Mouse (Mus musculus): ENCODE data around the gene Fat4. TPM values are rescaled to one million over a fixed set of nuclear protein-coding genes. Genes with fewer than 3 reads are reported as not detected.

The Fat4 gene
- 10.6 and 11.8 TPM in 2 replicates for polyA plus RNA-seq (2015; fragmentation: Nextera tagmentation; extraction: Ambion mirVana)

GRCm38 (mm10) chr3:38886890-38887355 is at the start of gene Fat4:
TSS of gene Fat4 (plus strand) at chr3:38886940.
- peak within 1 kb of the TSS; percentile 69 for H3K4me3 ChIP-seq (replicated peaks)
- WGBS: 1% methylated on average over 29 of the region's 29 CpGs
- H3K9me3 ChIP-seq (replicated peaks): no peaks in the 10 kb centered on the region
- H3K4me1 ChIP-seq: peaks cover 42% of the 10 kb centered on the region
- H3K36me3 ChIP-seq: peaks cover 12% of the 10 kb centered on the region
- ATAC-seq (ENCODE audit: low FRiP score): no peak
- peak within 1 kb of the TSS; percentile 87 for H3K4me2 ChIP-seq
- peak within 1 kb of the TSS; percentile 95 for H3K27ac ChIP-seq (replicated peaks)
- peak within 1 kb of the TSS; percentile 90 for H3K9ac ChIP-seq (replicated peaks)
- H3K27me3 ChIP-seq (replicated peaks): no peaks in the 10 kb centered on the region

GRCm38 (mm10) chr3:38839438-38839837 is 47.3 kb upstream of the Fat4 start:
- Histone ChIP-seq H3K27me3 (replicated peaks) (no peaks in the 10 kb centered on the region), H3K4me3 (replicated peaks) (no peak overlapping the region), H3K27ac (replicated peaks) (no peak overlapping the region), H3K36me3 (no peaks in the 10 kb centered on the region), H3K4me1 (no peaks in the 10 kb centered on the region), H3K4me2 (no peak overlapping the region), H3K9ac (replicated peaks) (no peak overlapping the region), H3K9me3 (replicated peaks) (no peaks in the 10 kb centered on the region)
- 88% methylated on average over 2 of the region's 2 CpGs for WGBS
- ATAC-seq (ENCODE audit: low FRiP score): no peak

GRCm38 (mm10) chr3:38843000-38843538 is 43.7 kb upstream of the Fat4 start:
- no peaks in the 10 kb centered on the region for H3K36me3 ChIP-seq
- WGBS: 39% methylated on average over 7 of the region's 7 CpGs
- no peak for ATAC-seq (ENCODE audit: low FRiP score)

GRCm38 (mm10) chr3:38846602-38847382 is 39.9 kb upstream of the Fat4 start:
- no peaks in the 10 kb centered on the region for H3K9me3 ChIP-seq (replicated peaks)
- no peaks in the 10 kb centered on the region for H3K36me3 ChIP-seq
- H3K4me2 ChIP-seq: no peak overlapping the region
- no peak overlapping the region for H3K9ac ChIP-seq (replicated peaks)
- no peak for ATAC-seq (ENCODE audit: low FRiP score)
- H3K4me1 ChIP-seq: no peaks in the 10 kb centered on the region
- WGBS: 57% methylated on average over 11 of the region's 11 CpGs
- no peak overlapping the region for H3K4me3 ChIP-seq (replicated peaks)
- no peaks in the 10 kb centered on the region for H3K27me3 ChIP-seq (replicated peaks)
- no peak overlapping the region for H3K27ac ChIP-seq (replicated peaks)

More at GRCm38 (mm10) chr3:38843000-38843538, 43.7 kb upstream of the Fat4 start:
- H3K4me2 ChIP-seq: no peak overlapping the region
- H3K9ac ChIP-seq (replicated peaks): no peak overlapping the region
- H3K4me1 ChIP-seq: no peaks in the 10 kb centered on the region
- no peaks in the 10 kb centered on the region for H3K27me3 ChIP-seq (replicated peaks)
- no peaks in the 10 kb centered on the region for H3K9me3 ChIP-seq (replicated peaks)
- H3K27ac ChIP-seq (replicated peaks): no peak overlapping the region
- no peak overlapping the region for H3K4me3 ChIP-seq (replicated peaks)

- H3K9ac ChIP-seq (replicated peaks): no peak overlapping the region
- ATAC-seq (ENCODE audit: low FRiP score): no peak
- H3K9me3 ChIP-seq (replicated peaks): no peaks in the 10 kb centered on the region
- H3K4me3 ChIP-seq (replicated peaks): no peak overlapping the region
- H3K36me3 ChIP-seq: no peaks in the 10 kb centered on the region
- H3K4me1 ChIP-seq: no peaks in the 10 kb centered on the region
- H3K27me3 ChIP-seq (replicated peaks): no peaks in the 10 kb centered on the region
- 75% methylated on average over 3 of the region's 3 CpGs for WGBS
- no peak overlapping the region for H3K27ac ChIP-seq (replicated peaks)
- H3K4me2 ChIP-seq: no peak overlapping the region
Measured at GRCm38 (mm10) chr3:38849077-38849476, 37.7 kb upstream of the Fat4 start.

GRCm38 (mm10) chr3:38849536-38849935 is 37.2 kb upstream of the Fat4 start:
- no peaks in the 10 kb centered on the region for H3K27me3 ChIP-seq (replicated peaks)
- WGBS: 34% methylated on average over 6 of the region's 6 CpGs
- H3K9ac ChIP-seq (replicated peaks): no peak overlapping the region
- H3K36me3 ChIP-seq: no peaks in the 10 kb centered on the region
- no peaks in the 10 kb centered on the region for H3K9me3 ChIP-seq (replicated peaks)
- no peak overlapping the region for H3K4me3 ChIP-seq (replicated peaks)
- no peak overlapping the region for H3K27ac ChIP-seq (replicated peaks)
- H3K4me1 ChIP-seq: no peaks in the 10 kb centered on the region
- H3K4me2 ChIP-seq: no peak overlapping the region
- peak; percentile 61 for ATAC-seq (ENCODE audit: low FRiP score)

GRCm38 (mm10) chr3:38853650-38854049 is 33.1 kb upstream of the Fat4 start:
- no peaks in the 10 kb centered on the region for H3K27me3 ChIP-seq (replicated peaks)
- H3K36me3 ChIP-seq: no peaks in the 10 kb centered on the region
- H3K27ac ChIP-seq (replicated peaks): no peak overlapping the region
- H3K4me3 ChIP-seq (replicated peaks): no peak overlapping the region
- ATAC-seq (ENCODE audit: low FRiP score): no peak
- H3K9ac ChIP-seq (replicated peaks): no peak overlapping the region
- H3K4me1 ChIP-seq: no peaks in the 10 kb centered on the region
- WGBS: 35% methylated on average over 3 of the region's 3 CpGs
- no peak overlapping the region for H3K4me2 ChIP-seq
- H3K9me3 ChIP-seq (replicated peaks): no peaks in the 10 kb centered on the region

- H3K4me3 ChIP-seq (replicated peaks): no peak overlapping the region
- no peak overlapping the region for H3K4me2 ChIP-seq
- no peak for ATAC-seq (ENCODE audit: low FRiP score)
- no peaks in the 10 kb centered on the region for H3K4me1 ChIP-seq
- no peak overlapping the region for H3K9ac ChIP-seq (replicated peaks)
- H3K9me3 ChIP-seq (replicated peaks): no peaks in the 10 kb centered on the region
- H3K27ac ChIP-seq (replicated peaks): no peak overlapping the region
- no peaks in the 10 kb centered on the region for H3K36me3 ChIP-seq
- no peaks in the 10 kb centered on the region for H3K27me3 ChIP-seq (replicated peaks)
- 40% methylated on average over 5 of the region's 5 CpGs for WGBS
Measured at GRCm38 (mm10) chr3:38860683-38861082, 26.1 kb upstream of the Fat4 start.

- no peak for ATAC-seq (ENCODE audit: low FRiP score)
- no peak overlapping the region for H3K4me2 ChIP-seq
- H3K4me1 ChIP-seq: no peaks in the 10 kb centered on the region
- H3K4me3 ChIP-seq (replicated peaks): no peak overlapping the region
- H3K27me3 ChIP-seq (replicated peaks): no peaks in the 10 kb centered on the region
- H3K36me3 ChIP-seq: no peaks in the 10 kb centered on the region
- H3K9me3 ChIP-seq (replicated peaks): no peaks in the 10 kb centered on the region
- H3K9ac ChIP-seq (replicated peaks): no peak overlapping the region
- WGBS: 93% methylated on average over 2 of the region's 2 CpGs
- H3K27ac ChIP-seq (replicated peaks): no peak overlapping the region
Measured at GRCm38 (mm10) chr3:38871291-38871690, 15.4 kb upstream of the Fat4 start.

- no peaks in the 10 kb centered on the region for H3K4me1 ChIP-seq
- ATAC-seq (ENCODE audit: low FRiP score): no peak
- 92% methylated on average over 2 of the region's 2 CpGs for WGBS
Measured at GRCm38 (mm10) chr3:38875872-38876271, 10.9 kb upstream of the Fat4 start.

GRCm38 (mm10) chr3:38876706-38877105 is 10.0 kb upstream of the Fat4 start:
- no peak for ATAC-seq (ENCODE audit: low FRiP score)
- H3K4me1 ChIP-seq: no peaks in the 10 kb centered on the region
- 93% methylated on average over 4 of the region's 4 CpGs for WGBS

More at GRCm38 (mm10) chr3:38875872-38876271, 10.9 kb upstream of the Fat4 start:
- Histone ChIP-seq H3K4me3 (replicated peaks) (no peak overlapping the region), H3K27me3 (replicated peaks) (no peaks in the 10 kb centered on the region), H3K4me2 (no peak overlapping the region), H3K9me3 (replicated peaks) (no peaks in the 10 kb centered on the region), H3K36me3 (peaks cover 10% of the 10 kb centered on the region), H3K27ac (replicated peaks) (no peak overlapping the region), H3K9ac (replicated peaks) (no peak overlapping the region)

GRCm38 (mm10) chr3:38882778-38883177 is 4.0 kb upstream of the Fat4 start:
- Histone ChIP-seq H3K9ac (replicated peaks) (no peak overlapping the region), H3K27ac (replicated peaks) (no peak overlapping the region), H3K4me3 (replicated peaks) (no peak overlapping the region), H3K36me3 (peaks cover 18% of the 10 kb centered on the region), H3K4me1 (peaks cover 7% of the 10 kb centered on the region; the same call in 1 of the 2 replicates), H3K9me3 (replicated peaks) (no peaks in the 10 kb centered on the region), H3K4me2 (no peak overlapping the region), H3K27me3 (replicated peaks) (no peaks in the 10 kb centered on the region)
- no peak for ATAC-seq (ENCODE audit: low FRiP score)
- 54% methylated on average over 6 of the region's 6 CpGs for WGBS

More at GRCm38 (mm10) chr3:38876706-38877105, 10.0 kb upstream of the Fat4 start:
- Histone ChIP-seq H3K36me3 (peaks cover 18% of the 10 kb centered on the region), H3K4me2 (no peak overlapping the region), H3K4me3 (replicated peaks) (no peak overlapping the region), H3K27me3 (replicated peaks) (no peaks in the 10 kb centered on the region), H3K9me3 (replicated peaks) (no peaks in the 10 kb centered on the region), H3K9ac (replicated peaks) (no peak overlapping the region), H3K27ac (replicated peaks) (no peak overlapping the region)
